Mouse (Mus musculus) forebrain, embryonic 11.5 days (tissue): ENCODE results near the gene Elavl1. TPM values are rescaled to one million over a fixed set of nuclear protein-coding genes. Genes with fewer than 3 reads are reported as not detected.
"Not testable (repeated sequence)": the region's sequence is repeated elsewhere in the genome, so short reads cannot be mapped to it uniquely, and the experiment has no call there.

Source experiments
- ATAC-seq: fragments of 200-750 bp; cut with Nextera tagmentation; replicated peaks from 2 replicates; pipeline ENCODE4 v1.8.0; 2017; ENCODE audit warnings: moderate TSS enrichment; ENCODE audit not compliant: low FRiP score
- DNase-seq: peaks from one replicate; pipeline ENCODE4 v3.0.0-alpha.2; 2017; ENCODE audit warnings: low spot score
- H3K27ac ChIP-seq: fragments of 300-500 bp; sonication (generic); 2 replicates; pipeline ENCODE4 v1.5.1; 2014; ENCODE audit warnings: low read depth, low read length
- H3K27me3 ChIP-seq: fragments of 300-500 bp; sonication (generic); 2 replicates; pipeline ENCODE4 v1.6.1; 2014; ENCODE audit warnings: mild to moderate bottlenecking, low read length, mixed read lengths; ENCODE audit not compliant: control insufficient read depth, insufficient read depth
- H3K36me3 ChIP-seq: fragments of 300-500 bp; sonication (generic); 2 replicates; pipeline ENCODE4 v1.6.1; 2014; ENCODE audit warnings: mild to moderate bottlenecking, low read length, moderate library complexity, mixed read lengths; ENCODE audit not compliant: control insufficient read depth, insufficient read depth
- H3K4me1 ChIP-seq: fragments of 300-500 bp; sonication (generic); replicated peaks from 2 replicates; pipeline ENCODE4 v1.6.1; 2014; ENCODE audit warnings: low read length, mixed read lengths; ENCODE audit not compliant: control insufficient read depth, insufficient read depth
- H3K4me2 ChIP-seq: fragments of 300-500 bp; sonication (generic); 2 replicates; pipeline ENCODE4 v1.6.1; 2014; ENCODE audit warnings: low read depth, mild to moderate bottlenecking, low read length, moderate library complexity, mixed read lengths; ENCODE audit not compliant: severe bottlenecking
- H3K4me3 ChIP-seq: fragments of 300-500 bp; sonication (generic); 2 replicates; pipeline ENCODE4 v1.5.1; 2014; ENCODE audit warnings: low read depth, low read length
- H3K9ac ChIP-seq: fragments of 300-500 bp; sonication (generic); 2 replicates; pipeline ENCODE4 v1.6.1; 2014; ENCODE audit warnings: low read length
- H3K9me3 ChIP-seq: fragments of 300-500 bp; sonication (generic); 2 replicates; pipeline ENCODE4 v1.6.1; 2016; ENCODE audit warnings: low read length, mixed read lengths; ENCODE audit not compliant: control insufficient read depth
- WGBS: fragments of 180-500 bp; shearing (Covaris S2); extraction: QIAGEN DNeasy Blood & Tissue Kit; methylation state at CpG from one replicate; pipeline ENCODE4 v1.1.7; 2014; 5-methylcytosine and 5-hydroxymethylcytosine counted together
- polyA plus RNA-seq: library from polyadenylated mRNA; unstranded; fragments of >200 nt; fragmentation: Nextera tagmentation; extraction: Ambion mirVana; gene quantifications from 2 replicates; pipeline ENCODE4 v1.2.1, GENCODE M21; 2014

Gene Elavl1
- polyA plus RNA-seq, 1 experiment from 2014 or later: 394 TPM

GRCm38 (mm10) chr8:4354516-4354915, 29.3 kb upstream of the Elavl1 start:
- Histone ChIP-seq H3K36me3 (no peaks in the 10 kb centered on the region), H3K9me3 (no peaks in the 10 kb centered on the region), H3K4me1 (no peaks in the 10 kb centered on the region), H3K9ac (no peak overlapping the region), H3K27ac (no peak overlapping the region), H3K4me2 (no peak overlapping the region), H3K27me3 (no peaks in the 10 kb centered on the region), H3K4me3 (no peak overlapping the region)
- 82% methylated on average over 1 of the region's 1 CpGs for WGBS
- ATAC-seq (no peak), DNase-seq (no peak)

- no peak for DNase-seq
- Histone ChIP-seq H3K36me3 (no peaks in the 10 kb centered on the region), H3K4me1 (no peaks in the 10 kb centered on the region), H3K4me2 (no peak overlapping the region), H3K9me3 (no peaks in the 10 kb centered on the region), H3K27ac (no peak overlapping the region), H3K27me3 (no peaks in the 10 kb centered on the region), H3K9ac (no peak overlapping the region), H3K4me3 (no peak overlapping the region)
- 84% methylated on average over 4 of the region's 4 CpGs for WGBS
- ATAC-seq: no peak
Measured at GRCm38 (mm10) chr8:4353741-4354140, 28.5 kb upstream of the Elavl1 start.

GRCm38 (mm10) chr8:4352562-4352961, 27.3 kb upstream of the Elavl1 start:
- not testable (repeated sequence) for H3K36me3 ChIP-seq, H3K9me3 ChIP-seq, H3K4me3 ChIP-seq, H3K9ac ChIP-seq, ATAC-seq, DNase-seq, H3K4me2 ChIP-seq, H3K27ac ChIP-seq, H3K27me3 ChIP-seq, H3K4me1 ChIP-seq
- 88% methylated on average over 6 of the region's 6 CpGs for WGBS

- Histone ChIP-seq H3K9ac (no peak overlapping the region), H3K4me1 (no peaks in the 10 kb centered on the region), H3K9me3 (no peaks in the 10 kb centered on the region), H3K27me3 (no peaks in the 10 kb centered on the region), H3K4me3 (no peak overlapping the region), H3K4me2 (no peak overlapping the region), H3K27ac (no peak overlapping the region), H3K36me3 (no peaks in the 10 kb centered on the region)
- 91% methylated on average over 3 of the region's 3 CpGs for WGBS
- no peak for DNase-seq
- no peak for ATAC-seq
Measured at GRCm38 (mm10) chr8:4350618-4351017, 25.4 kb upstream of the Elavl1 start.

- no peak overlapping the region for H3K4me2 ChIP-seq
- H3K27ac ChIP-seq: no peak overlapping the region
- H3K4me1 ChIP-seq: no peaks in the 10 kb centered on the region
- 47% methylated on average over 1 of the region's 1 CpGs for WGBS
- H3K27me3 ChIP-seq: no peaks in the 10 kb centered on the region
- DNase-seq (no peak), ATAC-seq (no peak)
- H3K4me3 ChIP-seq: no peak overlapping the region
- no peaks in the 10 kb centered on the region for H3K9me3 ChIP-seq
- H3K36me3 ChIP-seq: no peaks in the 10 kb centered on the region
- H3K9ac ChIP-seq: no peak overlapping the region
Measured at GRCm38 (mm10) chr8:4349335-4349734, 24.1 kb upstream of the Elavl1 start.

GRCm38 (mm10) chr8:4348275-4348674, 23.1 kb upstream of the Elavl1 start:
- ATAC-seq: no peak
- Histone ChIP-seq H3K27ac (no peak overlapping the region), H3K36me3 (no peaks in the 10 kb centered on the region), H3K4me2 (no peak overlapping the region), H3K4me1 (no peaks in the 10 kb centered on the region), H3K9ac (no peak overlapping the region), H3K27me3 (no peaks in the 10 kb centered on the region), H3K9me3 (no peaks in the 10 kb centered on the region), H3K4me3 (no peak overlapping the region)
- no peak for DNase-seq
- 43% methylated on average over 12 of the region's 12 CpGs for WGBS

GRCm38 (mm10) chr8:4347661-4348060, 22.4 kb upstream of the Elavl1 start:
- Histone ChIP-seq H3K4me1 (no peaks in the 10 kb centered on the region), H3K9me3 (no peaks in the 10 kb centered on the region), H3K27me3 (no peaks in the 10 kb centered on the region), H3K27ac (no peak overlapping the region), H3K4me2 (no peak overlapping the region), H3K4me3 (no peak overlapping the region), H3K36me3 (no peaks in the 10 kb centered on the region), H3K9ac (no peak overlapping the region)
- WGBS: 71% methylated on average over 7 of the region's 7 CpGs
- DNase-seq (no peak), ATAC-seq (no peak)

GRCm38 (mm10) chr8:4340207-4340606, 15.0 kb upstream of the Elavl1 start:
- Histone ChIP-seq H3K4me3 (no peak overlapping the region), H3K9me3 (no peaks in the 10 kb centered on the region), H3K4me2 (no peak overlapping the region), H3K27me3 (no peaks in the 10 kb centered on the region), H3K9ac (no peak overlapping the region), H3K4me1 (no peaks in the 10 kb centered on the region), H3K27ac (no peak overlapping the region), H3K36me3 (peaks cover 3% of the 10 kb centered on the region; the same call in 1 of the 2 replicates)
- 79% methylated on average over 3 of the region's 3 CpGs for WGBS
- DNase-seq: no peak
- no peak for ATAC-seq

- H3K9ac ChIP-seq: no peak overlapping the region
- 88% methylated on average over 2 of the region's 2 CpGs for WGBS
- H3K36me3 ChIP-seq: peaks cover 3% of the 10 kb centered on the region; the same call in 1 of the 2 replicates
- H3K4me1 ChIP-seq: no peaks in the 10 kb centered on the region
- DNase-seq: no peak
- H3K4me3 ChIP-seq: no peak overlapping the region
- H3K27ac ChIP-seq: no peak overlapping the region
- ATAC-seq: no peak
- H3K9me3 ChIP-seq: no peaks in the 10 kb centered on the region
- H3K27me3 ChIP-seq: no peaks in the 10 kb centered on the region
- no peak overlapping the region for H3K4me2 ChIP-seq
Measured at GRCm38 (mm10) chr8:4335678-4336077, 10.5 kb upstream of the Elavl1 start.
